Mouse (Mus musculus): ENCODE measurements around the gene Hoxb1.

- TF ChIP-seq POLR2A (IDR thresholded peaks at IDR 0.05; ENCODE audit: control insufficient read depth, extremely low read depth, insufficient read depth, low read length, poor library complexity) (no peak), CTCF (IDR thresholded peaks at IDR 0.05; ENCODE audit: borderline replicate concordance, control insufficient read depth, extremely low read depth, insufficient read depth, low read length, poor library complexity) (no peak)
These were observed 24.7 kb upstream of the Hoxb1 start for GRCm38 (mm10) chr11:96340698-96341365.
